Mouse (Mus musculus) left cerebral cortex, adult 2 months (tissue): Measurements from ENCODE around the gene Afg3l1. TPM values are rescaled to one million over a fixed set of nuclear protein-coding genes. Genes with fewer than 3 reads are reported as not detected.
A peak's percentile ranks its signal among the peaks of the same experiment; 100 is the strongest.
"Not testable (repeated sequence)": the region's sequence is repeated elsewhere in the genome, so short reads cannot be mapped to it uniquely, and the experiment has no call there.

Experiments
- DNase-seq, 2 experiments: peaks; one replicate each; pipeline ENCODE4 v3.0.0; 2021 to 2022; ENCODE audit warnings: low spot score in 2 of 2, mixed read lengths in 1 of 2; ENCODE audit errors: extremely low spot score in 1 of 2
- H3K27ac ChIP-seq: fragments of 200-600 bp; 2 replicates; pipeline ENCODE4 v1.8.1; 2022
- H3K4me3 ChIP-seq: fragments of 200-600 bp; 2 replicates; pipeline ENCODE4 v1.8.1; 2022
- CTCF ChIP-seq: fragments of 200-600 bp; IDR thresholded peaks from 2 replicates; pipeline ENCODE4 v1.8.1; 2022; ENCODE audit warnings: antibody characterized with exemption, mild to moderate bottlenecking, moderate library complexity
- intact Hi-C: fragments of 180-260 bp; cut with DNase I; formaldehyde crosslinking; loops from one replicate; pipeline ENCODE4 v1.15.1; 2025
- total RNA-seq, 2 experiments: library from RNA; stranded (reverse); gene quantifications; 2 replicates each; pipeline ENCODE4 v1.2.3; 2021

Gene Afg3l1
- total RNA-seq, 2 experiments from 2014 or later, result 26.3 to 31.1 TPM

DNA sequence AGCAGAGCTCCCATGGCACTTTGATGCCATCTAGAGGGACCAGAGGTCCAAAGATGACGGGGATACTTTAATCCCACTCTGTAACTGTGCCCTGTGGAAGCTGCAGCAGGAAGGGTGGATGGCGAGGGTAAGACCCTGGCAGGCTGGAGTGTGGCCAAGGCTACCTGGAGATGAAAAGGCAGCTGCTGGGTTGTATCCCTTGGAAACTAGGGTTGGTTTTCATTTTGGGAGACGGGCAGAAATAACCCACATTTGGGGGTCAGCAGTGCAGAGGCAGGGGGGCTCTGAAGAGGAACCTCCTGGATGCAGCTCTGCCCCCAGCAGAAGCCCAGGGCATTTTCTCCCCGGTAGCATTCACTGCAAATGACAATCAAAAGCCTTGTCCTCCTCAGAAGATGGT, 27.6 kb downstream of the Afg3l1 start:
- no peak overlapping the region for H3K27ac ChIP-seq
- no peak for TF ChIP-seq CTCF
- intact Hi-C loops, result no loop called here
- no peak overlapping the region for H3K4me3 ChIP-seq
- DNase-seq, result no peak

- intact Hi-C loops, result no loop called here
- TF ChIP-seq CTCF, result no peak
- Histone ChIP-seq H3K27ac (no peak overlapping the region), H3K4me3 (no peak overlapping the region)
- DNase-seq, result no peak
Measured at GRCm38 (mm10) chr8:123505695-123506094, 28.0 kb downstream of the Afg3l1 start.

- Histone ChIP-seq H3K27ac (no peak overlapping the region), H3K4me3 (no peak overlapping the region)
- no peak for TF ChIP-seq CTCF
- no peak for DNase-seq
- intact Hi-C loops, result no loop called here
Measured at GRCm38 (mm10) chr8:123507153-123507552, 29.4 kb downstream of the Afg3l1 start.

- intact Hi-C loops, result no loop called here
- no peak overlapping the region for H3K4me3 ChIP-seq
- no peak overlapping the region for H3K27ac ChIP-seq
- TF ChIP-seq CTCF, result no peak
- DNase-seq, result no peak
Measured at GRCm38 (mm10) chr8:123510819-123511218, 33.1 kb downstream of the Afg3l1 start.

GRCm38 (mm10) chr8:123514136-123514535, 36.4 kb downstream of the Afg3l1 start:
- no peak for DNase-seq
- TF ChIP-seq CTCF, result no peak
- Histone ChIP-seq H3K4me3 (peak overlapping the region; percentile 74), H3K27ac (peak overlapping the region; percentile 83)
- intact Hi-C loops, result no loop called here

DNA sequence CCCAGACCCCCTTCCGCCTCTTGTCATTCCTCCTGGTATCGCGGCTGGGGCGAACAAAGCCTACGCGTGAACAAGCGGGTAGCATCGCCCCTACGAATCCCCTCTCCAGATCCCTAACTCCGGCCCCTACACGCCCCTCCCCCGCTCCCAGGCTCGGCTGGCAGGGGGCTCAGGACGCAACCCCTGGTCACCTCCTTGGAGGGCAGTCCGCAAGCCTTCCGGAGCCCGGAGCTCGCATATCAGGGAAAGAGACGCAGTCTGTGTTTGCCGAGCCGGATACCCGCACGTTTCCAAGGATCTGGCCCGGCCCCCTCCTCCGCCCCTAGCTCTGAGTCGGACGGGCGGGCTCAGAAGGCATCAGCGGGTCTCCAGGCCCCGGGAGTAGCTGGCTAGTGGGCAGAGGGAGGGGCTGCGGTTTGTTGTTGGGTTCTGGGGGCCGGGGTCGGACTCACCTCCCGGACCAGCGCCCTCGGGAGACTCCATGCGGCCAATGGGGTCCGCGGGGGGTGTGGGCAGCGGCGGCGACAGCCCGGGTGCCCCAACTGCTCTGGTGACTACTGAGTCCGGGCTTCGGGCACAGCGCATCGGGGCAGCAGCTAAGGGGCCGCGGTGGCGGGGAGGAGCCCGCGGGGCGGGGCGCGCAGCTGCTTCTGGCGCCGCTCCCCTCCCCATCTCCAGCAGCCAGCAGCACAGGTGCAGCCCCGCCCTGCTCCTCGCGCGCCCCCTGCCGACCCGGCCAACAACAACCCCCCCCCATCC, 37.3 kb downstream of the Afg3l1 start, which contains the start of gene Dbndd1:
Gene Dbndd1, minus strand, starts transcription at position 683 of the 759 bp plus-strand sequence.
- no peak; the same call in 1 of the 2 replicates for TF ChIP-seq CTCF
- intact Hi-C loops, result no loop called here
- peak within 1 kb of the TSS; percentile 83 for H3K27ac ChIP-seq
- peak; percentile 56 to 60 for DNase-seq
- H3K4me3 ChIP-seq, result peak within 1 kb of the TSS; percentile 74

GRCm38 (mm10) chr8:123515540-123515897, 37.8 kb downstream of the Afg3l1 start:
- intact Hi-C loops, result no loop called here
- TF ChIP-seq CTCF, result no peak
- Histone ChIP-seq H3K27ac (peak overlapping the region; percentile 50), H3K4me3 (peak overlapping the region; percentile 39)
- no peak for DNase-seq

DNA sequence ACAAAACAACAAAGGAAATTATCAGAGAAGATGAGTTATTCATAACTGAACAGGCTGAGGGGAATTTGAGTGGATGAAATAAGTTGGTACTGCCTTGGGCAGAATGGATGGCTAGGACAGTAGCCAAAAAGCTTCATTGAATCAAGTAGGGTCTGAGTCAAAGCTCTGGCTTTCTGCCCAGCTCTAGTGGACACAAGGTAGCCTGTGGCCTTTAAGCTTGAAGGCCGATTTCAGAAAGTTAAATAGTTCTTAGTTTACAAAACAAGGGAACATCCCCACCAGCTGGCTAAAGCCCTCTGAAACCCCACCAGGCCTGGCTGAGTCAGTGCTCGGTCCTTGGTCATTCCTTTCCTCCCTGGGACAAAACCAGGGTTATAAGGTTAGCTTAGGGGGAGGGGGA, 38.9 kb downstream of the Afg3l1 start:
- no peak for TF ChIP-seq CTCF
- Histone ChIP-seq H3K27ac (no peak overlapping the region), H3K4me3 (no peak overlapping the region)
- intact Hi-C loops, result no loop called here
- no peak for DNase-seq

DNA sequence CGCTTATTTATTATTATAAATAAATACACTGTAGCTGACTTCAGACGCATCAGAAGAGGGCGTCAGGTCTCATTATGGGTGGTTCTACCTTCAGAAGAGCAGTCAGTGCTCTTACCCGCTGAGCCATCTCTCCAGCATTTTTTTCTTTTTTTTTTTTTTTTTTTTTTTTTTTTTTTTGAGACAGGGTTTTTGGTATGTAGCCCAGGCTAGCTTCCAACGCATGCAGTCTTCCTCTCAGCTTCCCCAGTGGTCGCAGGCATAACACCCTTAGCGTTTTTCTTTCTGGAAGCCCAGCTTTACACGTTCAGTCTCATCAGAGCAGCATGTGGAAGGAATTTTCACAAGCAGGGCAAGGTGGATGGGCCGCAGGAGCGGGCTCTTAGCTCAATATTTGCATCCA, 40.5 kb downstream of the Afg3l1 start:
- H3K27ac ChIP-seq, result no peak overlapping the region
- intact Hi-C loops, result no loop called here
- TF ChIP-seq CTCF, result no peak
- H3K4me3 ChIP-seq, result peak overlapping the region; percentile 62
- DNase-seq, result no peak

GRCm38 (mm10) chr8:123518667-123519066, 41.0 kb downstream of the Afg3l1 start, which contains the start of gene Gas8:
Gene Gas8 (plus strand): TSS chr8:123518834.
- peak; percentile 44 for TF ChIP-seq CTCF
- peak; percentile 85 to 87 for DNase-seq
- Histone ChIP-seq H3K27ac (peak within 1 kb of the TSS; percentile 62; the same call in 1 of the 2 replicates), H3K4me3 (peak within 1 kb of the TSS; percentile 62)
- intact Hi-C loops, result no loop called here

DNA sequence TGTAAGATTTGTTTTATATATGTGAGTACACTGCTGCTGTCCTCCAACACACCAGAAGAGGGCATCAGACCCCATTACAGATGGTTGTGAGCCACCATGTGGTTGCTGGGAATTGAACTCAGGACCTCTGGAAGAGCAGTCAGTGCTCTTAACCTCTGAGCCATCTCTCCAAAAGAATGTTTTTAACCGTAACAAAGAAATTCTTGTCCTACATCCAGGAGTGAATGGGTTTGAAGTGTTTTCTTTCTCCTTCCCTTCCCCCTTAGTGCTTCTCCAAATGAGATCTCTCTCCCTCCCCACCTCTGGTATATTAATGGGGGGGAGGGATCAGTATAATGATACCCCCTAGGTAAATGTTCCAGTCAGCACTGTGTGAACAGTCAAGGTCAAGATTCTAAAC, 42.3 kb downstream of the Afg3l1 start:
- DNase-seq, H3K4me3 ChIP-seq, intact Hi-C loops, H3K27ac ChIP-seq: not testable (repeated sequence)

DNA sequence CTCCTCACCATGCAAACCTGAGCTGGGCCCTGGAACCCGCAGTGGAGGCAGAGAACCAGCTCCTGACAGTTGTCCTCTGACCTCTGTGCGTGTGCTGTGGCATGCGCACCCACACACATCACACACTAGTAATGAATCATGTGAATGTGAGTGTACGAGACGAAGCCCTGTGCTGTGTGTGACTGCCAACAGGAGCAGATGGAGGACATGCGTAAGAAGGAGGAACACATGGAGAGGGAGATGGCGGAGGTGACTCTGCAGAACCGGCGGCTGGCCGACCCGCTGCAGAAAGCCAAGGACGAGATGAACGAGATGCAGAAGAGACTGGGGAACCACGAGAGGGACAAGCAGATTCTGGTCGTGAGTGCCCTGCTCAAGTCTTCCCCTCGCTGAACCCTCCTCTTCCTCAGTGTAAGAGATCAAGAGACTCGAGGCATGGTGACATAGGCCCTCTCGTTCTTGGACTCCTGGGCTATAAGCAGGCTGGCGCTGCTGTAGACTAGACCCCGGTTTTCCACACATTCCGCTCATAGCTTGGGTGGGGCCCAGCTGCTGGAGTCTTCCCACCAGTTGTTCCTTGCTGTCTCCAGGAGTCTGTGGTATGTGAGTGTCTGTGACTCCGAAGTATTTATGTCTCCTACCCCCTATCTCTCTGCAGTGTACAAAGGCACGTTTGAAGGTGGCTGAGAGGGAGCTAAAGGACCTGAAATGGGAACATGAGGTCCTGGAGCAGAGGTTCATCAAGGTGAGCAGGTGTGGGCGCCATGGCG, 50.2 kb downstream of the Afg3l1 start:
- peak in 1 of 2 experiments; percentile 29 for DNase-seq
- intact Hi-C loops, result no loop called here
- no peak overlapping the region for H3K4me3 ChIP-seq
- no peak for TF ChIP-seq CTCF
- H3K27ac ChIP-seq, result no peak overlapping the region
